Mouse (Mus musculus) ES-E14 (cell line): ENCODE measurements around the gene Gss.

Experiments used
- CHD2 ChIP-seq: IDR thresholded peaks from 2 replicates; pipeline ENCODE4 v1.6.1; 2014; ENCODE audit warnings: mild to moderate bottlenecking, low read depth, low read length, inconsistent platforms
- ZC3H11A ChIP-seq: IDR thresholded peaks from 2 replicates; pipeline ENCODE4 v1.6.1; 2012; ENCODE audit warnings: low read depth, mild to moderate bottlenecking, inconsistent platforms, low read length, borderline replicate concordance
- ZNF384 ChIP-seq: IDR thresholded peaks from 2 replicates; pipeline ENCODE4 v1.6.1; 2012; ENCODE audit warnings: low read depth, low read length, inconsistent platforms

DNA sequence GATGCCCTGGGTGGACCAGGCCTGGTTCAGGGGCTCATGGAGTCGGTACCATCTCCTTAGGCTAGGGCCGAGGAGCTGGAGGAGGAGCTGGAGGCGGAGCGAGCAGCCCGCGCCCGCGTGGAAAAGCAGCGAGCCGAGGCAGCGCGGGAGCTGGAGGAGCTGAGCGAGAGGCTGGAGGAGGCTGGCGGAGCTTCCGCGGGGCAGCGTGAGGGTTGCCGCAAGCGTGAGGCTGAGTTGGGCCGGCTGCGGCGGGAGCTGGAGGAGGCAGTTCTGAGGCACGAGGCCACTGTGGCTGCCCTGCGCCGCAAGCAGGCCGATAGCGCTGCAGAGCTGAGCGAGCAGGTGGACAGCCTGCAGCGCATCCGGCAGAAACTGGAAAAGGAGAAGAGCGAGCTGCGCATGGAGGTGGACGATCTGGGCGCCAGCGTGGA lies 36.6 kb upstream of the Gss start:
- no peak for TF ChIP-seq CHD2
- TF ChIP-seq ZNF384, result no peak
- TF ChIP-seq ZC3H11A, result no peak
